Mouse (Mus musculus) thymus, postnatal 36 days (tissue): ENCODE results near the gene Fam131c.

Experiments
- DNase-seq, 2 experiments: peaks; one replicate each; pipeline ENCODE4 v3.0.0; 2022; ENCODE audit warnings: mixed read lengths in 2 of 2

The Fam131c gene

DNA sequence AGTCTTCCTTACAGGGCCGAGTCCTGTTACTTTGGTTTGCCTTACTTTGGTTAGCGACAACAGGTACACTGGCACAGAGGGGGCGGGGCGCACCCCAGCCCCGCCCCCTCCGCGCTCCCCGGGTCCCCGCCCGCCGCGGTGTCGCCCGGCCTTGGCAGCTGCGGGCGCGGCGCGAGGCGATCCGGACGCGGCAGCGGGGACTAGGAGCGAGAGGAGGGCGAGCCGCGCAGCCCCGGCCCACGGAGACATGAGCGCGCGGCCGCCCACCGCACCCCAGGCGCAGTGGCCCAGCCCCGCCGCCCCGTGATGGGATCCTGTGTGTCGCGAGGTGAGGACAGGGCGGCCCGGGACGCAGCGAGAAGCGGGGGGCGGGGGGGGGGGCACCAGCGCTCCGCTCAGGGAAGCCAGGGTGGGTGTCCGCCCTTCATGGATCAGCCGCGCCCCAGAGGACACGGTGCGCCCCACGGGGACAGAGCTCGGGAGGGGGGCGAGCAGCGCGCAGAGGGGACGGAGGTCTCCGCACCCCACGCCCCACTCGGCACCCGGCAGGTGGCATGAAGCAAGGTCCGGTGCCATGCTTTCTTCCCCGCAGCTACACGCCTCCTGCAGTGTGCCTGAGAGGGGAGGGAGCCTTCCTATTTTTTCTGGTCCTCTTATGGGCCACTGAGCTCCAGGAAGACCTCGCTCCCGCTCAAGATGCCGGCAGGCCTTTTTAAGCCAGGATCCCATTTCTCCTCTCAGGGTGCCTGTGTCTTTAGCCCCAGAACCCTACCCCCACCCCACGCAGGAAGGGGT, at the start of gene Fam131c:
Gene Fam131c, plus strand, starts transcription at position 224 of the 795 bp plus-strand sequence.
- peak; percentile 12 to 25 for DNase-seq

DNA sequence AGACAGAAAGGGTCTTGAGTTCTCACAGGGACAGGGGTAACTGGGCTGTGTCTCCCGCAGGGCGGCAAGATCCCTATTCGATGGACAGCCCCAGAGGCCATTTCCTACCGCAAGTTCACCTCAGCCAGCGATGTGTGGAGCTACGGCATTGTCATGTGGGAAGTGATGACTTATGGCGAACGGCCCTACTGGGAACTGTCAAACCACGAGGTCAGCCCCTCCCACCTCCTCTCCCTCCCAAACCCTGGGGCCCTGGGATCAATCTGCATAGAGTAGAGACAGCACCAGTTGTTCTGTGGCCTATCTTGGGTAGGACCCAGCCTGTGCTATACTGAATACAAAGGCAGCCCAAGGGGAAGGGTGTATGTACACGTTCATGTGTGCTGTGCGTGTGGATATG, 45.5 kb upstream of the Fam131c start:
- no peak for DNase-seq

GRCm38 (mm10) chr4:141324771-141325191, 43.2 kb upstream of the Fam131c start:
- DNase-seq: no peak

DNA sequence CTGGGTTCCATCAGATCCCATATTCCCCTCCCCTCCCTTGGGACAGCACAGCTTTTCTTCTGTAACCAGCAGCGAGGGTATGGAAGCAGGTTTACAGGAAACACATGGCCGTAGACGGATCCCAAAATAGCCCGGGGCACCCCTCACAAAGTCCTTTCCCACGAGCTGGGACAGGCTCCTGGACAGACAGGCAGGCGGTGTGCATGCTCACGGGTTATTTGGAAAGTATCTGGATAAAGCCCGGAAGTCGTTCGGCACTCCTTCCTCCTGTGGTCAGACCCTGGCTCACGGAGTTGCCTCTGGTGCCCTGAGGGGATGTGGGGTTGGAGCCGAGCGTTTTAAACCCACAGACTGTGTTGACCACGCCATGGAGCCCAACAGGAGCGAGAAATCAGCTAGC, 42.4 kb upstream of the Fam131c start:
- DNase-seq: no peak

DNA sequence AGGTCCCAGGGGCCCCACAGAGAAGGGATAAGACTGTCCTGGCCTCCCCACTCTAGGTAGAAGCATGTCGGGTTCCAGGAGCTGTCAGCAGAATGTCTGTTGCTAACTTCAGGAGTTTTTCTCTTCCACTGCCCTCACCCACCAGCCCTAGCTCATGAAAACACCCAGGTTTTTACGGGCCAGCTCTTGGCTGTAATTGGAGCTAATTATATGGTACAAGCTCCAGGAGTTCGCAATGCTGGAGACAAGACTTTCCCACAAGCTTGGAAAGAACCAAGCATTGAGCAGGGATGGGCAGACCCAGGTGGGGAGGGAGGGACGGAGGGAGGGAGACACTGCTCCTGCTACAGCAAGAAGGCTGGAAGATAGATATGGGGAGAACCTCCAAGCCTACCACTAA, 40.9 kb upstream of the Fam131c start:
- DNase-seq: no peak

- no peak for DNase-seq
Measured at GRCm38 (mm10) chr4:141328742-141329141, 39.3 kb upstream of the Fam131c start.

DNA sequence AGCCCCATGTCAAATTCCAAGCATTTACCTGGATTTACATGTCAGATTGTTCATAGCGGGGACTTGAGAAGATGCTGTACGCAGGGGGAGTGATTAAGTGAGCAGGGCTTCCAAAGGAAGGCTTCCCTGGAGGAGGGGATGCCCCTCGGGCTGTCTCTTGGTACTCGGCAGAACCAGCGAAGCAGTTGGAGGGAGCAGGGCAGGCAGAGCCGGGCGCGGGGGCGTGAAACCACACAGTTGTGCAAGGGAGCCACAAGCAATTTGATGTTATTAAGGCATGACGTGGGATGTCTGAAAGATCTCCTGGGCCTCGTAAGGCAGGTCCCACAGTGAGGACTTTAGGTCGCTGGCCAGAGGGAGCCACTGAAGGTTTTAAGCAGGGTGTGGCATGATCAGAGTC, 38.1 kb upstream of the Fam131c start:
- no peak for DNase-seq

DNA sequence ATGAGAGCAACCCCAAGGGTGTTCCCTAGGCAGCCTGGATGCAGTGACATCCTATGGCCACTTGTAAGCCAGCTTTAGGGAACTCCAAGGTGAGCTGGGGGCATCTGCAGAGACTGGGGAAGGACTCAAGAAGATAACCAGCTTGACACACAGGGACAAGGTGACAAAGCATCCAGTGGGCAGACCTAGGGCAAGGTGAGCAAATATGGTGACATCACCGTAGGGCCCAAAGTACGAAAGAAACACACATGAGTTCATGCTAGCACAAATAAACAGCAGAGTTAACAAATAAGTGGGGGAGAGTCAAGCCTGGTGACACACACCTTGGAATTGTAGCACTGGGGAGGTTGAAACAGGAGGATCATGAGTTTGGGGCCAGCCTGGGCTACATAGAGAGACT, 36.6 kb upstream of the Fam131c start:
- DNase-seq: no peak

DNA sequence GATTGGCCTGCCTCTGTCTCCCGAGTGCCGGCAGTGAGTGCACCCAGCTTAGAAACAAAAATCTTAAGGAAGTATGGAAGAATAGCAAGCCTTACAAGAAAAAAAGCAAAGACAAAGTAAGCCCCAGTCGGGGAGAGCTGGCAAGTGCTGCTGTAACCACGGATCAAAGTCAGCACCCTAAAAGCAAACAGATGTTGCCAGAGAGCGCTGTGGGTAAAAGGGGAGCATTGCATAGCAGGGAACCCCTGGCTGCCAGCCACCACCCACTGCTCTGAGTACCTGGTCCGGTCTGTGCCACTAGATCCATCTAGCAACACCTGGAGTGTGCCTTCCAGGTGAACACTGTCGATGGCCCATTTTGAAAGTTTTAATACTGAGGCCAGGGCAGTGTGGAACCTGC, 35.8 kb upstream of the Fam131c start:
- DNase-seq: no peak

GRCm38 (mm10) chr4:141334695-141335094, 33.3 kb upstream of the Fam131c start:
- DNase-seq: no peak

GRCm38 (mm10) chr4:141335263-141335796, 32.7 kb upstream of the Fam131c start:
- DNase-seq: no peak

DNA sequence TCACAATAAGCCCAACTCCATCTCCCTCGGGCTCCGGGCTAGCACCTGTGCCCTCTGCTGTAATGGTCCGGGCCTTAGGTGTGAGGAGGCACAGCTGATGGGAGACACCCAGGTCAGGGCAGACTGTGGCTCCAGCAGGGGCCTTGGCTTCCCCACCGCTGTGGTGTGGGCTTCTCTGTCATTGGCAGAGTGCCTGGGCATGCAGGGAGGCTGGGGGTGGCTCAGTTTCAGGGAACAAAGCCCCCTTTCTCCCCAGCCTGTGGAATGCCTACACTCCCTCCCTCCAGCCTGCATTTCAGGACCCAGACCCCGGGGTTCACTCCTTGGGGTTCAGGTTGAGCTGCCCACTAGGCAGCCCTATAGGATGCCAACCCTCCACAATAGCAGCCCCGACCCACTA, 31.8 kb upstream of the Fam131c start:
- DNase-seq: no peak

- DNase-seq: no peak
Measured at GRCm38 (mm10) chr4:141337986-141338385, 30.0 kb upstream of the Fam131c start.

GRCm38 (mm10) chr4:141338853-141339252, 29.2 kb upstream of the Fam131c start:
- no peak for DNase-seq

DNA sequence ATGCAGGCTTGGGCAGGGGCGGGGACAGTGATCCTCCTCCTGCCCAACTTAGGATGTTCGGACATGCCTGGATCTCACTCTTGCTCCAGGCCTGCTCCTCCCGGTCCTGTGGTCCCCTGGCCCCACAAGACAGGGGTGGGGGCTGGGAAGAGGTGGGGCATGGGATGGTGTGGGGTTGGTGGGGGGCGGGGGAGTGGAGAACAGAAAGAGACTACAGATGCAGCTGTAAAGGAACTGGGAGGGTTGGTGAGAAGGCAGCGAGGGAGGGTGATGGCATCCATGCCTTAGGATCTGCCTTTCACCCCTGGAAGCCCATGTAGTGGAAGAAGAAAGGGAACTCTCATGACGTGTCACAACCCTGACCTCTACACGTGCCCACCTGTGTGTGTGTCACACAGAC, 26.5 kb upstream of the Fam131c start:
- no peak for DNase-seq

GRCm38 (mm10) chr4:141343515-141343914, 24.5 kb upstream of the Fam131c start:
- DNase-seq: no peak

- DNase-seq: no peak
Measured at GRCm38 (mm10) chr4:141345219-141345618, 22.8 kb upstream of the Fam131c start.

DNA sequence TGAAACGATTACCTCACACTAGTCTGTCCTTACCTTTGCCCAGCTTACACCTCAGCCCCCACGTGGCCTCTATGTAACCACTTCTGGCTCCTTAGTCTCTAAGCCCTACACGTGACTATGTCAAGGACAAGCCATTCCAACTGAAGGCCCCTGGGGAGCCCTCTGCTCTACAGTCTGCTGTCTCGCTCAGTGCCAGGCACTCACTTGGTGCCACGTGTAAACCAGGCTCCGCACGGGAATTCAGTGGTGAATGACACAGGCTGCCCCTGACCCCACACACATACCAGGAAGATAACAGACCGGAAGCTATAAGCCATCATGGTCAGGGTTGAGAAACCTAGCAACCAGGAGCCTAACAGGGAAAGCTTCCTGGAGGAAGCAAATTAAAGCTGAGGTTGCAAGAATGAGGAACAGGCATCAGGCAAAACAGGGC, 20.6 kb upstream of the Fam131c start:
- DNase-seq: no peak

- no peak for DNase-seq
Measured at GRCm38 (mm10) chr4:141348616-141349015, 19.4 kb upstream of the Fam131c start.

DNA sequence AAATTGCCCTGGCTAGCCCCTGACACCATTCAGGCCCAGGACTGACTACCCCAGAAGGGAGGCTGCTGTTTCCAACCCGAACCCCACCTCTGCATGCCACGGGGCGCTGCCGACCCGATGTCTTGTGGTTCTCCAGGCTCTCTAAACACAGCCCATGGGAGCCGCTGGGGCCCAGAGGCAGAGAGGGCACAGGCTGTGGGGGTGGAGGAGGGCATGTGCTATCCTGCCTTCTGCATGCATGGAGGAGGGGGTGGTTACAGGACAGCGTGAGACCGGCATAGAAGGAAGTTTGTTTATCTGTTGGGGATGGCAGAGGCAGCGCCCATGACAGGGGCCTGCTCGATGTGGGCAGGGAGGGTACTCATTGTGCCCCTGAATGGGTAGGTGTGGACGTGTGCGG, 18.0 kb upstream of the Fam131c start:
- DNase-seq: no peak

DNA sequence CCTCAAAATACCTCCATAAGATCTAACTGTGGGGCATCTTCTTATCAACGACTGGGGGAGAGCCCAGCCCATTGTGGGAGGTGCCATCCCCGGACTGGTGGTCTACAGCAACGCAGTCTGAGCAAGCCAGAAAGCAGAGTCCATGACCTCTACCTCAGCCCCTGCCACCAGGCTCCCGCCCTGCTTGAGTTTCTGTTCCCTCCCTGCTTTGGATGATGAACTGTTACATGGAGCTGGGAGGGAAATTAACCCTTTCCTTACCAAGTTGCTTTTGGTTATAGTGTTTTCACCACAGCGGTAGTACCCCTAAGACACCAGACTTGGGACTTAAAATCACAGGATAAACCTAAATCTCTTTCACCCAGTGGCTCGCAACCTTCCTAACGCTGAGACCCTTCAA, 16.0 kb upstream of the Fam131c start:
- no peak for DNase-seq

GRCm38 (mm10) chr4:141352986-141353385, 15.0 kb upstream of the Fam131c start:
- no peak for DNase-seq

DNA sequence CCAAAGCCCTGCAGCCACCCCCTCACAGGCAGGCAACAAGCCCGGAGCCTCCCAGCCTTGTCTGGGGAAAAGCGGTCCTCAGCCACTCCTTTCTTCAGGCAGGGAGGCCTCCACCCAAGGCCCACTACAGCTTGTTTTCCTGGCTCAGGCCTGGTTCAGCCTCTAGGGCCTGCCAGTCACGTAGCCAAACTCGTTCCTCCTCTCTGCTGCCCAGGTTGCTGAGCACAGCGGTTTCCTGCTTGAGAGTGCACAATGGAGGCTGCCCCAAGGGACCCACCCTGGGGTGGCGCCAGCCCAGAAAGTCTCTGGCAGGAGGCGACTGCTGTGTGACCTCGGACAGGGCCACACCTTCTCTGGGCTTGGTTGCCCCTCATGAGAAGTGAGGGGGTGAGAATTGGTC, 14.2 kb upstream of the Fam131c start:
- no peak for DNase-seq

- DNase-seq: no peak
Measured at GRCm38 (mm10) chr4:141357811-141358210, 10.2 kb upstream of the Fam131c start.

GRCm38 (mm10) chr4:141359222-141359621, 8.8 kb upstream of the Fam131c start:
- DNase-seq: no peak
